Mouse (Mus musculus): Measurements from ENCODE around the gene Amn. TPM values are rescaled to one million over a fixed set of nuclear protein-coding genes. Genes with fewer than 3 reads are reported as not detected.

Amn gene
- total and polyA plus RNA-seq, 3 experiments, result 0.12 to 0.14 TPM; not detected in 1

- H3K9me3 ChIP-seq (replicated peaks; ENCODE audit: insufficient read depth, low read length), result no peaks in the 10 kb centered on the region
- no peak for DNase-seq (ENCODE audit: low read depth, low spot score)
- H3K4me3 ChIP-seq (ENCODE audit: control insufficient read depth in 1 of 2, insufficient read depth in 1 of 2, low read depth in 2 of 2, low read length in 2 of 2), result no peak overlapping the region
- H3K79me2 ChIP-seq (ENCODE audit: control insufficient read depth, insufficient read depth, low read length, poor library complexity), result no peaks in the 10 kb centered on the region
- TF ChIP-seq ETS1 (IDR thresholded peaks at IDR 0.05; ENCODE audit: low read depth, low read length) (no peak), MYC (IDR thresholded peaks at IDR 0.05; ENCODE audit: low read depth, low read length) (no peak), CHD2 (IDR thresholded peaks at IDR 0.05; ENCODE audit: low read length) (no peak), POLR2AphosphoS5 (IDR thresholded peaks at IDR 0.05; ENCODE audit: borderline replicate concordance, low read depth, low read length) (no peak)
- H3K4me1 ChIP-seq (ENCODE audit: control insufficient read depth in 1 of 2, insufficient read depth in 2 of 2, low read length in 2 of 2), result 0 out of 4 replicates have a peak, but pooled peaks cover 0 to 2% of the 10 kb centered on the region in 2 experiments
- H3K9ac ChIP-seq (ENCODE audit: control insufficient read depth, low read depth, low read length, poor library complexity, severe bottlenecking), result no peak overlapping the region
- no peaks in the 10 kb centered on the region for H3K27me3 ChIP-seq (ENCODE audit: control insufficient read depth in 1 of 2, insufficient read depth in 2 of 2, low read length in 2 of 2)
- H3K36me3 ChIP-seq (ENCODE audit: control insufficient read depth in 1 of 2, insufficient read depth in 2 of 2, low read length in 2 of 2), result peaks cover 0 to 16% of the 10 kb centered on the region in 2 experiments; a peak in 2 of 4 replicates
- H3K27ac ChIP-seq (ENCODE audit: control insufficient read depth, low read depth, low read length), result no peak overlapping the region
Observed at GRCm38 (mm10) chr12:111251227-111251626, 19.7 kb upstream of the Amn start.

- no peaks in the 10 kb centered on the region for H3K9me3 ChIP-seq (replicated peaks; ENCODE audit: insufficient read depth, low read length)
- H3K4me3 ChIP-seq (ENCODE audit: control insufficient read depth in 1 of 2, insufficient read depth in 1 of 2, low read depth in 2 of 2, low read length in 2 of 2), result no peak overlapping the region
- no peak for DNase-seq (ENCODE audit: low read depth, low spot score)
- no peaks in the 10 kb centered on the region for H3K27me3 ChIP-seq (ENCODE audit: control insufficient read depth in 1 of 2, insufficient read depth in 2 of 2, low read length in 2 of 2)
- peaks cover 0 to 9% of the 10 kb centered on the region in 2 experiments; a peak in 2 of 4 replicates for H3K4me1 ChIP-seq (ENCODE audit: control insufficient read depth in 1 of 2, insufficient read depth in 2 of 2, low read length in 2 of 2)
- no peaks in the 10 kb centered on the region for H3K79me2 ChIP-seq (ENCODE audit: control insufficient read depth, insufficient read depth, low read length, poor library complexity)
- no peak for TF ChIP-seq SIN3A (IDR thresholded peaks at IDR 0.05; ENCODE audit: low read length)
- no peak for TF ChIP-seq MYC (IDR thresholded peaks at IDR 0.05; ENCODE audit: low read depth, low read length)
- no peak for TF ChIP-seq TAL1 (IDR thresholded peaks at IDR 0.05; ENCODE audit: low read length)
- TF ChIP-seq MEF2A (IDR thresholded peaks at IDR 0.05; ENCODE audit: extremely low read depth, insufficient replicate concordance, low read depth, low read length, poor library complexity, severe bottlenecking), result no peak
- TF ChIP-seq BHLHE40 (IDR thresholded peaks at IDR 0.05; ENCODE audit: borderline replicate concordance, low read depth, low read length), result no peak
- TF ChIP-seq MXI1 (IDR thresholded peaks at IDR 0.05; ENCODE audit: low read depth, low read length), result no peak
- TF ChIP-seq POLR2AphosphoS2 (IDR thresholded peaks at IDR 0.05; ENCODE audit: low read length), result no peak
- no peak for TF ChIP-seq MYB (IDR thresholded peaks at IDR 0.05; ENCODE audit: low read depth, low read length)
- TF ChIP-seq E2F4 (IDR thresholded peaks at IDR 0.05; ENCODE audit: borderline replicate concordance, low read depth, low read length), result no peak
- H3K9ac ChIP-seq (ENCODE audit: control insufficient read depth, low read depth, low read length, poor library complexity, severe bottlenecking), result no peak overlapping the region
- H3K27ac ChIP-seq (ENCODE audit: control insufficient read depth, low read depth, low read length), result no peak overlapping the region
- peaks cover 2 to 5% of the 10 kb centered on the region in 2 experiments; a peak in 3 of 4 replicates for H3K36me3 ChIP-seq (ENCODE audit: control insufficient read depth in 1 of 2, insufficient read depth in 2 of 2, low read length in 2 of 2)
Observed at GRCm38 (mm10) chr12:111263650-111264049, 7.2 kb upstream of the Amn start.

- Histone ChIP-seq H3K27me3 (ENCODE audit: control insufficient read depth in 1 of 2, insufficient read depth in 2 of 2, low read length in 2 of 2) (no peaks in the 10 kb centered on the region), H3K9ac (ENCODE audit: control insufficient read depth, low read depth, low read length, poor library complexity, severe bottlenecking) (no peak overlapping the region), H3K27ac (ENCODE audit: control insufficient read depth, low read depth, low read length) (no peak overlapping the region), H3K36me3 (ENCODE audit: control insufficient read depth in 1 of 2, insufficient read depth in 2 of 2, low read length in 2 of 2) (peaks cover 0 to 5% of the 10 kb centered on the region in 2 experiments; a peak in 3 of 4 replicates), H3K4me3 (ENCODE audit: control insufficient read depth in 1 of 2, insufficient read depth in 1 of 2, low read depth in 2 of 2, low read length in 2 of 2) (no peak overlapping the region), H3K4me1 (ENCODE audit: control insufficient read depth in 1 of 2, insufficient read depth in 2 of 2, low read length in 2 of 2) (peaks cover 0 to 9% of the 10 kb centered on the region in 2 experiments; a peak in 2 of 4 replicates), H3K79me2 (ENCODE audit: control insufficient read depth, insufficient read depth, low read length, poor library complexity) (no peaks in the 10 kb centered on the region), H3K9me3 (replicated peaks; ENCODE audit: insufficient read depth, low read length) (no peaks in the 10 kb centered on the region)
- no peak for DNase-seq (ENCODE audit: low read depth, low spot score)
- TF ChIP-seq POLR2A (IDR thresholded peaks at IDR 0.05; ENCODE audit: control insufficient read depth in 1 of 2, insufficient read depth in 1 of 2, low read depth in 1 of 2, low read length in 2 of 2, poor library complexity in 1 of 2) (no peak), NRF1 (IDR thresholded peaks at IDR 0.05; ENCODE audit: insufficient read depth, low read depth, low read length, poor library complexity, severe bottlenecking) (no peak), NELFE (IDR thresholded peaks at IDR 0.05; ENCODE audit: low read depth, low read length) (no peak), MXI1 (IDR thresholded peaks at IDR 0.05; ENCODE audit: low read depth, low read length) (no peak), POLR2AphosphoS5 (IDR thresholded peaks at IDR 0.05; ENCODE audit: borderline replicate concordance, low read depth, low read length) (no peak), USF1 (IDR thresholded peaks at IDR 0.05; ENCODE audit: low read depth, low read length) (no peak), MAFK (IDR thresholded peaks at IDR 0.05; ENCODE audit: borderline replicate concordance, low read depth, low read length) (no peak), ZC3H11A (IDR thresholded peaks at IDR 0.05; ENCODE audit: low read depth, low read length) (no peak)
Observed at GRCm38 (mm10) chr12:111265212-111265611, 5.7 kb upstream of the Amn start.

Measured in MEL (cell line).